18 mouse cellular contexts compared by ENCODE assay signal in the genomic region with DNA sequence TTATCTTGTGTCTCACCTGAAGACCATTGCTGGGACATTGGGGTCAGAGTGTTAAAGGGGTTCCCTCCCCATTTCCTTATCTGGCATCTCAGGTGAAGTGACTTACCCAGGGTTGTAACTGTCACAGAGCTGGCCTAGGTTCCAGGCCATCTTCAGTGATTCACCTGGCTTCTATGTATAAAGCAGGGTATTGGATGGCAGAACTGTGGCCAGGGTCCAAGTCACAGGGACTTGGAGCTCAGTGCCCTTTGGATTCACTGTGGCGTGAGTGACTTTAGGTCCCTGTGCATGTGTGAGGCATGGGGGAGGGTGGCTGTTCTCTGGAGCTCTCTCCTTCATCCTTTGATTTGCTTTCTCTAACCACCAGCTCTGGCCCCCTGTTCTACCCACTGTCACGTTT. TPM values are rescaled to one million over a fixed set of nuclear protein-coding genes. Genes with fewer than 3 reads are reported as not detected.
DNase-seq lines count a peak whose midpoint lies in the region; ATAC-seq lines count a peak whose summit lies in the region.
"Had no signal": no experiment of that assay in that cellular context is flagged by ENCODE, and none has a peak within 500 bp of the region (broad histone marks: within the 10 kb centered on the region; RNA-seq: fewer than 3 reads in every experiment).

No protein-coding gene starts in this region.

- H3K4me1 ChIP-seq in kidney, embryonic 15.5 days: peaks cover 51% of the 10 kb centered on the region
- peaks cover 31% of the 10 kb centered on the region for H3K4me1 ChIP-seq in intestine, embryonic 15.5 days (replicated peaks)
- H3K4me1 ChIP-seq in stomach, embryonic 16.5 days (ENCODE audit: control insufficient read depth, insufficient read depth, low read length): peaks cover 33% of the 10 kb centered on the region

- no peak overlapping the region for H3K4me3 ChIP-seq in kidney, embryonic 15.5 days (replicated peaks)
- no peak overlapping the region for H3K4me3 ChIP-seq in intestine, embryonic 15.5 days (replicated peaks)
- H3K4me3 ChIP-seq in stomach, embryonic 16.5 days (replicated peaks; ENCODE audit: low read length): no peak overlapping the region
- H3K4me3 ChIP-seq: embryonic facial prominence, embryonic 13.5 days; forebrain, embryonic 15.5 days; midbrain, embryonic 10.5 days had no signal

- no peak overlapping the region; the same call in 1 of the 2 replicates for H3K27ac ChIP-seq in kidney, embryonic 15.5 days
- H3K27ac ChIP-seq in intestine, embryonic 15.5 days: peak overlapping the region; percentile 58
- peak overlapping the region; percentile 79; the same call in 1 of the 2 replicates for H3K27ac ChIP-seq in stomach, embryonic 16.5 days (ENCODE audit: low read length)
- H3K27ac ChIP-seq: embryonic facial prominence, embryonic 13.5 days; forebrain, embryonic 15.5 days; midbrain, embryonic 10.5 days had no signal

- H3K36me3 ChIP-seq in kidney, embryonic 15.5 days: no peaks in the 10 kb centered on the region
- H3K36me3 ChIP-seq in intestine, embryonic 15.5 days: no peaks in the 10 kb centered on the region
- H3K36me3 ChIP-seq in stomach, embryonic 16.5 days (ENCODE audit: control insufficient read depth, insufficient read depth, low read length): no peaks in the 10 kb centered on the region
- H3K36me3 ChIP-seq: embryonic facial prominence, embryonic 13.5 days; forebrain, embryonic 15.5 days; midbrain, embryonic 10.5 days had no signal

- WGBS in kidney, embryonic 15.5 days: 67% methylated on average over 2 of the region's 2 CpGs
- WGBS in intestine, embryonic 15.5 days: 41% methylated on average over 2 of the region's 2 CpGs
- 54% methylated on average over 2 of the region's 2 CpGs for WGBS in stomach, embryonic 16.5 days

- no peak for ATAC-seq in kidney, embryonic 15.5 days (replicated peaks; ENCODE audit: low FRiP score)
- ATAC-seq in intestine, embryonic 15.5 days: peak; percentile 26
- ATAC-seq in stomach, embryonic 16.5 days (ENCODE audit: insufficient read depth, low FRiP score): no peak
- ATAC-seq: forebrain, embryonic 15.5 days; hindbrain, embryonic 16.5 days had no signal

- DNase-seq in kidney, adult 9 months: peak; percentile 52
- DNase-seq in kidney, postnatal 14 days: peak; percentile 54
- no peak for DNase-seq in retina, embryonic 14.5 days (ENCODE audit: low spot score)
- DNase-seq in heart, adult 11 months: no peak
- DNase-seq: B cell, adult 2 months; cerebellum, adult 9-10 months; gastrocnemius, postnatal 25 days; lung, adult 18-20 months; lung, postnatal 4 days; thymus, adult 18-20 months; thymus, postnatal 4 days had no signal

- no peaks in the 10 kb centered on the region for H3K9me3 ChIP-seq in kidney, embryonic 15.5 days (replicated peaks)
- H3K9me3 ChIP-seq in intestine, embryonic 15.5 days: no peaks in the 10 kb centered on the region
- no peaks in the 10 kb centered on the region for H3K9me3 ChIP-seq in stomach, embryonic 16.5 days (replicated peaks; ENCODE audit: control insufficient read depth, low read length)
- H3K9me3 ChIP-seq: embryonic facial prominence, embryonic 13.5 days; forebrain, embryonic 15.5 days; midbrain, embryonic 10.5 days had no signal

- no peak overlapping the region for H3K4me2 ChIP-seq in kidney, embryonic 15.5 days
- no peak overlapping the region for H3K4me2 ChIP-seq in intestine, embryonic 15.5 days (replicated peaks)
- no peak overlapping the region for H3K4me2 ChIP-seq in stomach, embryonic 16.5 days (ENCODE audit: low read depth, low read length)
- H3K4me2 ChIP-seq: embryonic facial prominence, embryonic 13.5 days; forebrain, embryonic 15.5 days had no signal

- no peaks in the 10 kb centered on the region for H3K27me3 ChIP-seq in kidney, embryonic 15.5 days
- no peaks in the 10 kb centered on the region for H3K27me3 ChIP-seq in intestine, embryonic 15.5 days (replicated peaks)
- no peaks in the 10 kb centered on the region for H3K27me3 ChIP-seq in stomach, embryonic 16.5 days (ENCODE audit: control insufficient read depth, insufficient read depth, low read length)
- H3K27me3 ChIP-seq: embryonic facial prominence, embryonic 13.5 days; forebrain, embryonic 15.5 days had no signal

- H3K9ac ChIP-seq in kidney, embryonic 15.5 days: no peak overlapping the region
- H3K9ac ChIP-seq in intestine, embryonic 15.5 days: no peak overlapping the region
- H3K9ac ChIP-seq in stomach, embryonic 16.5 days (ENCODE audit: low read length): no peak overlapping the region
- H3K9ac ChIP-seq: embryonic facial prominence, embryonic 13.5 days; forebrain, embryonic 15.5 days had no signal

RNA-seq across cellular contexts. Expression of a gene that starts 3.1 kb away (rescaled TPM):
- 73.2 and 83.3 TPM in 2 replicates for polyA plus RNA-seq in kidney, embryonic 15.5 days (2015; fragmentation: Nextera tagmentation; extraction: Ambion mirVana)
- polyA plus RNA-seq in intestine, embryonic 15.5 days (2015; fragmentation: Nextera tagmentation; extraction: Ambion mirVana): 69.1 and 71.4 TPM in 2 replicates
- 82.6 and 91.1 TPM in 2 replicates for polyA plus RNA-seq in stomach, embryonic 16.5 days (2015; fragmentation: Nextera tagmentation; extraction: Ambion mirVana)

RNA-seq across cellular contexts. Expression of a gene that starts 25.6 kb away (rescaled TPM):
- 4.4 and 4.8 TPM in 2 replicates for polyA plus RNA-seq in kidney, embryonic 15.5 days (2015; fragmentation: Nextera tagmentation; extraction: Ambion mirVana)
- polyA plus RNA-seq in intestine, embryonic 15.5 days (2015; fragmentation: Nextera tagmentation; extraction: Ambion mirVana): 2.6 and 3.3 TPM in 2 replicates
- polyA plus RNA-seq in stomach, embryonic 16.5 days (2015; fragmentation: Nextera tagmentation; extraction: Ambion mirVana): 5.8 and 9.7 TPM in 2 replicates

RNA-seq across cellular contexts. Expression of a gene that starts 32.3 kb away (rescaled TPM):
- polyA plus RNA-seq in kidney, embryonic 15.5 days (2015; fragmentation: Nextera tagmentation; extraction: Ambion mirVana): 58.7 and 62.6 TPM in 2 replicates
- 78.6 and 83.8 TPM in 2 replicates for polyA plus RNA-seq in intestine, embryonic 15.5 days (2015; fragmentation: Nextera tagmentation; extraction: Ambion mirVana)
- 69.4 and 73.1 TPM in 2 replicates for polyA plus RNA-seq in stomach, embryonic 16.5 days (2015; fragmentation: Nextera tagmentation; extraction: Ambion mirVana)

RNA-seq across cellular contexts. Expression of a gene that starts 34.6 kb away (rescaled TPM):
- 4.7 and 4.9 TPM in 2 replicates for polyA plus RNA-seq in kidney, embryonic 15.5 days (2015; fragmentation: Nextera tagmentation; extraction: Ambion mirVana)
- 7.3 and 8.9 TPM in 2 replicates for polyA plus RNA-seq in intestine, embryonic 15.5 days (2015; fragmentation: Nextera tagmentation; extraction: Ambion mirVana)
- 6.3 and 8.2 TPM in 2 replicates for polyA plus RNA-seq in stomach, embryonic 16.5 days (2015; fragmentation: Nextera tagmentation; extraction: Ambion mirVana)

Comparison
In these comparisons a context has a peak if more than half of its experiments do, and no peak if none do; other contexts are left out.
1. DNase-seq: peak in kidney, adult 9 months (single experiment) and kidney, postnatal 14 days (single experiment); none in retina, embryonic 14.5 days (single experiment) and heart, adult 11 months (single experiment).